Mouse (Mus musculus) gastrocnemius, postnatal 14 days (tissue): Measurements from ENCODE around the gene AI464131. TPM values are rescaled to one million over a fixed set of nuclear protein-coding genes. Genes with fewer than 3 reads are reported as not detected.
"Not testable (repeated sequence)": the region's sequence is repeated elsewhere in the genome, so short reads cannot be mapped to it uniquely, and the experiment has no call there.

Experiments
- DNase-seq: peaks from one replicate; pipeline ENCODE4 v3.0.0; 2021; ENCODE audit warnings: mixed read lengths
- intact Hi-C: fragments of 180-260 bp; cut with DNase I; formaldehyde crosslinking; loops from one replicate; pipeline ENCODE4 v1.15.1; 2025; ENCODE audit warnings: low total_unique reads
- total RNA-seq, 2 experiments: library from RNA; stranded (reverse); gene quantifications; 2 replicates each; pipeline ENCODE4 v1.2.3; 2021

The AI464131 gene
- total RNA-seq, 2 experiments from 2014 or later, result 60.1 to 60.8 TPM

- peak; percentile 23 for DNase-seq
- intact Hi-C loops, result loop anchor here (10.0 kb wide), 1 partner anchor 135 kb away; no protein-coding TSS in a partner anchor
These were observed 23.4 kb downstream of the AI464131 start for GRCm38 (mm10) chr4:41479456-41479804.

DNA sequence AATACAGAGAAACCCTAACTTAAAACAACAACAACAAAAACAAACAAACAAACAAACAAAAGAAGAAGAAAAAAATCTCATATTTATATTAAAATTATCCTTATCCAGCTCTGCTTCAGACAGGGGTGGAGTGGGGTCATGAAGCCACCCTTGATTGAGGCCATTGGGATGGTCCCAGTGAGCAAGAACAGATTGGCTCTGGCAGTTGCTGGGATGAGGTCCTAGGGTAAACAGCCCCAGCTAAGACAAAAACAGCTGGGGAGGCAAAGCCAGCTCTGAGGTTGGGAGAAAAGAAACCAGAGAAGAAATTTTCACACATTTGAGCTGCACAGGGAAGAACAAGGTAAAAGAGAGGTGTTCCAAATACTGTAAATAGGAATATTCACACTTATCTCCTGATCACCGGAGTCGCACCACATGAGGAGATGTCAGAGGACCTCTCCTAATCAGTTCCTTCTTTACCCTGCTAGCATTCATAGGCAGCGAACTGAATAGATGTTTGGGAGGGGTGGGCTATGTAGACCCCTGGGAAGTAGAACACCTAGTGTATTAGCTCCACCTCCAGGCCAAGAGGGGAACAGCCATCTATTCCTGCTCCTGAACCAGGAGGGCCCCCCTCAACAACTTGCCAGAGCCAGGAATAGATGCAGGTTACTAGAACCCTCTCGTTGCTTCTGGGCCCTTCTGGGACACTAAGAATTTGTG is 24.0 kb downstream of the AI464131 start:
- no peak for DNase-seq
- intact Hi-C loops, result loop anchor here (10.0 kb wide), 1 partner anchor 136 kb away; no protein-coding TSS in a partner anchor

GRCm38 (mm10) chr4:41477648-41478160 is 25.2 kb downstream of the AI464131 start:
- intact Hi-C loops, result loop anchor here (10.0 kb wide), 1 partner anchor 137 kb away; no protein-coding TSS in a partner anchor
- DNase-seq, result no peak

- DNase-seq, result no peak
- intact Hi-C loops, result loop anchor here (5.0 to 10.0 kb wide), 2 partner anchors 36 to 143 kb away; no protein-coding TSS in a partner anchor
These were observed 31.5 kb downstream of the AI464131 start for GRCm38 (mm10) chr4:41471384-41471689.

DNA sequence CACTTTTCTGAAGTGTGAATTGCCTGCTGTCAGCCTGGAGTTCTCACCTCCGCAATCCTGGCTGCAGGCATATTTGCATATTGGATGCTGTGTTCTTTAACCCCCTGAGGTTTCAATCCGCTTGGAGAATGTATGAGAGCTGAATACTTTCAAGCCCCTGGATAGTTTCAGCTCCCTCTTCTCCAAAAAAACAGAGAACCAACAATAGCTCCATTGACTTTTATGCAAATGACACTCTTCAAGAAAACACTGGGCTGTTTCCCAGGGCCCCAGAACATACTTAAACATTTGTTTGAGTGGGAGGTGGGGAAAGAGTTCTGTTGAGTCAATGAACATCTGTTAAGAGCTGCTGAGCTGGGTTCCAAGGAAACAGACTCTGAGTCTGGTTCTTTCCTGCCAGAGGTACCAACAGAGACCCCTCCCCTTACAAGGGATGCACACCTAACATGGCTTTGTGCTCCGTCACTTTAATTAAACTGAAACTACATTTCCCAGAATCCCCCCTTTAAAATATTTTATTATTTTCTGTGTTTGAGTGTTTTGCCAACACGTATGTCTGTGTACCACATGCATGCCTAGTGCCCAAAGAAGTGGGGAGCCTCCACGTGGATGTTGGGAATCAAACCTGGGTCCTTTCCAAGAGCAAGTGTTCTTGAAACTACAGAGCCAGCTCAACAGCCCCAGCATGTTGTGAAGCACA is 32.0 kb downstream of the AI464131 start:
- intact Hi-C loops, result loop anchor here (5.0 to 10.0 kb wide), 2 partner anchors 36 to 144 kb away; no protein-coding TSS in a partner anchor
- DNase-seq, result no peak

GRCm38 (mm10) chr4:41470051-41470683 is 32.7 kb downstream of the AI464131 start:
- intact Hi-C loops, result loop anchor here (5.0 to 10.0 kb wide), 2 partner anchors 37 to 145 kb away; no protein-coding TSS in a partner anchor
- DNase-seq, result no peak

DNA sequence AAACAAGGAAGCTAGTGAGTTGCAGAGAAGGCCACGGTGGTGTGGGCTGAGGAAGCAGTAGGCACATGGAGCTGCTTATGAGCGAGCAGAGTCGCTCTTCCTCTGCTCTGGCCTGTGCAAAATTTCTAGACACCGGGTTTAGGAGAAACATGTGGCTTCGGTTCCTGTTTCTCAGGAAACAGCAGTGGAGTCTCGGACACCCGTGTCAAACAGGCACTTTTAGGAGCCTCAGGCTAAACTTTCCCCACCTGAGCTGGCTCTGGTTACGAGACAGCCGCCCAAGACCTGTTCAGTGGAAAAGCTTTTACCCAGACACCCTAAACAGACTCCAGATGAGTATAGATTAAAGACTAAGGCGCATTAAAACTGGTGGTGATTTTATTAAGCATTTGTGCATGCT is 33.7 kb downstream of the AI464131 start:
- intact Hi-C loops, result no loop called here
- no peak for DNase-seq

DNA sequence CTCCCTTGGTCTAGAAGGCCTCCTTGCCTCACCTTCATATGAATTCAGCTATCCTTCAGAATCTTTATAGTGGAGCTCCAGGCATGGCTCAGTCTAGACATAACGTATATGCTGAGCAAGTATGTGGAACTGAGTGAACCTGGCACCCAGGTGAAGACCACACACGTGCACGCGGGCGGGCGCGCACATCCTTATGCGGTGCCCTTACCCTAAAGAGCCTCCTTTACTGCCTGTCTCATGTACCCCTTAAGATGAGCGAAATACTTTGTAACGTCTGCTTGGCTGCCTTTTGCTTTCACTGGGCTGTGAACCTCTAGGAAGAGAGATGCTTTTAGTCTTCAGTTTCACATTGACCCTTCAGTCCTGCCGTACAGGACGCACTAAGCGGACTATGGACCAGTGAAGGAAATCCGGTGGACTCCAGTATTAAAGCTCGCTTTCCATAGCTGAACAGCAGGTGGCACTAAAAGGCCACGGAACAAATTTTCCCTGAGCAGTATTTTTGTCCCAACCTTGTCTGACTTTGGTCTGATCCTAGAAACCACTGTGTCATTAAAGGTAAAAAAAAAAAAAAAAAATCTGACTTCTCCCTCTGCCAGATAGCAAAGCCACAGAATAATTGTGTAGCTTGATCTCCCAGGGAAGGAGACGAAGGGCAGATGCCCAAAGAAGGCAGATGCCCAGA is 34.3 kb downstream of the AI464131 start:
- intact Hi-C loops, result no loop called here
- peak; percentile 50 for DNase-seq

DNA sequence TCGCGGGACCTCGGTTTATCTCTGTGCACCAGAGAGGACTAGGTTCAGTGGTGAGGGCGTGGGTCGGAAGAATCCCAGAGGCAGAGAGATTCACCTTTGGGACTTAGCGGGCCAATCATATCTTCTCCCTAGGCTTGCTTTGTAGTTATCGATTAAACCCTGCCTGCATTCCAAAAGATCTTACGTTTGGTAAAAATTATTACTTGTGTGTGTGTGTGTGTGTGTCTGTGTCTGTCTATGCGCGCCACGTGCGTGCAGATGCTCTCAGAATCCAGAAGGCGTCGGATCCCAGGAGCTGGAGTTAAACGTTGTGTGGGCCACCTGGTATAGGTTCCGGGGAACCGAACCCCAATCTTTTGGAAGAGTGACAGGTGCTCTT is 37.6 kb downstream of the AI464131 start:
- DNase-seq, result no peak
- intact Hi-C loops, result no loop called here

DNA sequence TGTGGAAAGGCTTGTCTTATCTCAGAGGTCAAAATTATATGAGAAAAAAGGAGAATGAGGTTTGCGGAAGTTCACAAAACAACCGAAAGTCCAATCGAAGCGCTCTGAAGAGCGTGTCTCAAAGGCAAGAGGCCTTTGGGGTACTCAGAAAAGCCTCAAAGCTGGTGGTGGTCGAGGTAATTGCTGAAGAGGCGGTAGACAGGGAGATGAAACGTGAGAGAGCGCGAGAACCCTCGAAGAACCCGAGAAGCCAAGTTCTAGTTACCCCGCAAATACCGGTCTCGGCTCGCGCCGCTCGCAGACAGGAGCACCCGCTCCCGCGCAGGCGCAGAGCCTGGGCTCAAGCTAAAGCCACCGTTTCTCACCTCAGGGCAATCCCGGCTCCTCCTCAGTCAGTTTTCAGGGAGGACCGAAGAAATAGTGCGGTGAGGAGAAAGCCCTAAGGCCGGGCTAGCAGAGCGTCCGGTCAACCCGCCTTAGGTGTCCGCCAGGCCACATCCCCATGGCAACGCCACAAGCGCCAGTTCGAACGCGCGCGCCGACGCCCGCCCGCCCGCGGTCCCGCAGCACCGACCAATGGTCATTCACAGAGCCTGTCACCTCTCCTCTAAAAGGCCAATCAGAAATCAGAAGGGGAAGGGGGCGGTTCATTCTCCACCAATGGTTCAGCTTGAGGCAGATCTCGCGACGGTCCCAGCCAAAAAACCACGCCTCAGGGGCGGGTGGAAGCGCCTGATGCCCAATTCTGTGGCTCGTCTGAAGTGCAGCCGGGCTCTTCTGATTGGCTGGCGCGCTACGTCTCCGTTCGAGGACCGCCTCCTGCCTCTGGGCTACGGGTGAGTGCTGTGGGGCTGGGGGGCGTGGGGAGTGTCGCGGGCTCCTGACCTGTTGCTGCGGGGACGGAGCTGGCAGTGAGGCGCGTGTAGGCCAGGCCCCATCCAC is 38.3 kb downstream of the AI464131 start, which contains the start of the genes Kif24 and Nudt2:
TSS of gene Kif24 (minus strand) at position 543 of the 942 bp plus-strand sequence.
TSS of gene Nudt2 (plus strand) at position 807 of the 942 bp plus-strand sequence.
- intact Hi-C loops, result no loop called here
- DNase-seq, result peak; percentile 98

DNA sequence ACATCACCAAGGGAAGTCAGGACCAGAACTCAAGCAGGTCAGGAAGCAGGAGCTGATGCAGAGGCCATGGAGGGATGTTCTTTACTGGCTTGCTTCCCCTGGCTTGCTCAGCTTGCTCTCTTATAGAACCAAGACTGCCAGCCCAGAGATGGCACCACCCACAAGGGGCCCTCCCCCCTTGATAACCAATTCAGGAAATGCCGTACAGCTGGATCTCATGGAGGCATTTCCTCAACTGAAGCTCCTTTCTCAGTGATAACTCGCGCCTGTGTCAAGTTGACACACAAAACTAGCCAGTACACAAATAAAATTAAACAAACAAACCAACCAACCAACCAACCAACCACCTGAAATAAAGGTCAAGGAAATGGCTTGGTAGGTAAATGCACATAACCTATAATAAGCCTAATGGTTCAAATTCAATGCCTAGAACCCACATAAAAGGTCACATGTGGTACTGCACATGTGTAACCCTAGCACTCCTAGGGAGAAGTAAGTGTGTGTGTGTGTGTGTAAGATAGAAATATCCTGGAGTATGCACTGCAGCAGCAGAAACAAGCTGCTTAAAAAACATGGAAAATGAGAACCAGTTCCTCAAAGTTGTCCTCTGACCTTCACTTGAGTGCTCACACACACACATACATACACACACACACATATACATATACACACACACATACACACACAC is 39.7 kb downstream of the AI464131 start:
- intact Hi-C loops, DNase-seq: not testable (repeated sequence)

- no peak for DNase-seq
- intact Hi-C loops, result no loop called here
These were observed 42.2 kb downstream of the AI464131 start for GRCm38 (mm10) chr4:41460690-41461089.

- intact Hi-C loops, result no loop called here
- no peak for DNase-seq
These were observed 55.3 kb downstream of the AI464131 start for GRCm38 (mm10) chr4:41447595-41447994.

Other genes starting within 250 kb of the AI464131 start
- gene Ubap2, start 227.9 kb downstream of the AI464131 start, total RNA-seq, result 10 to 100 TPM; 98.2 to 99.2 TPM
- gene Dcaf12, start 188.2 kb downstream of the AI464131 start, total RNA-seq, result 10 to 100 TPM; 26.7 to 27.8 TPM
- 10 to 100 TPM; 40.0 to 49.2 TPM for gene Ubap1, start 154.1 kb downstream of the AI464131 start, total RNA-seq
- 1 to 10 TPM in 1 of 2 experiments, under 1 TPM in 1; 0.86 to 1.3 TPM for gene Kif24, start 38.2 kb downstream of the AI464131 start, total RNA-seq
- 10 to 100 TPM; 20.8 to 22.4 TPM for gene Nudt2, start 37.9 kb downstream of the AI464131 start, total RNA-seq
- under 1 TPM in 1 of 2 experiments, not detected in 1; 0.37 TPM for gene 1110017D15Rik, start 14.3 kb upstream of the AI464131 start, total RNA-seq
- 10 to 100 TPM; 16.2 to 17.1 TPM for gene Fam219a, start 66.5 kb upstream of the AI464131 start, total RNA-seq
- under 1 TPM; 0.47 to 0.58 TPM for gene Dnaic1, start 66.7 kb upstream of the AI464131 start, total RNA-seq
- gene Enho, start 137.2 kb upstream of the AI464131 start, total RNA-seq, result 1 to 10 TPM; 6.7 to 9.9 TPM
- gene Cntfr, start 194.0 kb upstream of the AI464131 start, total RNA-seq, result 10 to 100 TPM; 15.3 to 38.0 TPM
- 10 to 100 TPM; 49.3 to 56.9 TPM for gene Il11ra1, start 196.9 kb upstream of the AI464131 start, total RNA-seq
- gene Rpp25l, start 210.5 kb upstream of the AI464131 start, total RNA-seq, result 10 to 100 TPM; 40.3 to 49.9 TPM
- 10 to 100 TPM; 39.6 to 44.8 TPM for gene Dctn3, start 220.1 kb upstream of the AI464131 start, total RNA-seq
- not detected for gene Arid3c, start 228.1 kb upstream of the AI464131 start, total RNA-seq